Mouse (Mus musculus) midbrain, postnatal 0 days (tissue): ENCODE measurements at regions not wholly inside any gene's neighbourhood (a gene's known extent, or its start where the extent isn't known, plus 50 kb on each side); places are given as distances from the start of the nearest gene placed in this dataset.

Experiments used
- ATAC-seq: fragments of 200-750 bp; cut with Nextera tagmentation; 2 replicates; pipeline ENCODE4 v1.8.0; 2017; ENCODE audit warnings: moderate number of reproducible peaks, mild to moderate bottlenecking, moderate TSS enrichment, moderate library complexity; ENCODE audit not compliant: low FRiP score
- DNase-seq: peaks from one replicate; pipeline ENCODE4 v3.0.0-alpha.2; 2015; ENCODE audit warnings: low spot score
- H3K27ac ChIP-seq: fragments of 300-500 bp; sonication (generic); 2 replicates; pipeline ENCODE4 v1.5.1; 2014; ENCODE audit warnings: low read depth, mild to moderate bottlenecking, low read length, mixed read lengths
- H3K27me3 ChIP-seq: fragments of 300-500 bp; sonication (generic); 2 replicates; pipeline ENCODE4 v1.6.1; 2014; ENCODE audit warnings: low read length, control low read depth, mixed read lengths; ENCODE audit not compliant: insufficient read depth
- H3K36me3 ChIP-seq: fragments of 300-500 bp; sonication (generic); 2 replicates; pipeline ENCODE4 v1.6.1; 2014; ENCODE audit warnings: low read length, control low read depth, mixed read lengths; ENCODE audit not compliant: insufficient read depth
- H3K4me1 ChIP-seq: fragments of 300-500 bp; sonication (generic); 2 replicates; pipeline ENCODE4 v1.6.1; 2014; ENCODE audit warnings: mild to moderate bottlenecking, control low read depth, antibody characterized with exemption, low read length, mixed read lengths; ENCODE audit not compliant: insufficient read depth
- H3K4me2 ChIP-seq: fragments of 300-500 bp; sonication (generic); 2 replicates; pipeline ENCODE4 v1.6.1; 2014; ENCODE audit warnings: low read depth, mild to moderate bottlenecking, low read length, mixed read lengths; ENCODE audit not compliant: poor library complexity, severe bottlenecking
- H3K4me3 ChIP-seq: fragments of 300-500 bp; sonication (generic); 2 replicates; pipeline ENCODE4 v1.5.1; 2014; ENCODE audit warnings: low read depth, mild to moderate bottlenecking, low read length, moderate library complexity
- H3K9ac ChIP-seq: fragments of 300-500 bp; sonication (generic); replicated peaks from 2 replicates; pipeline ENCODE4 v1.6.1; 2014; ENCODE audit warnings: mild to moderate bottlenecking, low read length, moderate library complexity, mixed read lengths; ENCODE audit not compliant: poor library complexity, severe bottlenecking
- H3K9me3 ChIP-seq: fragments of 300-500 bp; sonication (generic); 2 replicates; pipeline ENCODE4 v1.6.1; 2016; ENCODE audit warnings: low read length, control low read depth
- CTCF ChIP-seq: IDR thresholded peaks from 2 replicates; pipeline ENCODE4 v1.5.1; 2016; ENCODE audit warnings: antibody characterized with exemption, mild to moderate bottlenecking
- WGBS: fragments of 180-500 bp; shearing (Covaris S2); extraction: QIAGEN DNeasy Blood & Tissue Kit; methylation state at CpG from one replicate; pipeline ENCODE4 v1.1.7; 2014; 5-methylcytosine and 5-hydroxymethylcytosine counted together

- H3K4me2 ChIP-seq: no peak overlapping the region
- no peak overlapping the region for H3K4me3 ChIP-seq
- ATAC-seq (no peak), DNase-seq (no peak)
- H3K9me3 ChIP-seq: no peaks in the 10 kb centered on the region
- no peak overlapping the region for H3K9ac ChIP-seq
- 85% methylated on average over 1 of the region's 1 CpGs for WGBS
- H3K27me3 ChIP-seq: no peaks in the 10 kb centered on the region
- H3K4me1 ChIP-seq: no peaks in the 10 kb centered on the region
- TF ChIP-seq CTCF: no peak
- H3K27ac ChIP-seq: no peak overlapping the region
- no peaks in the 10 kb centered on the region for H3K36me3 ChIP-seq
Observed at GRCm38 (mm10) chr14:111877524-111877923, 202.6 kb downstream of the Slitrk5 start.

DNA sequence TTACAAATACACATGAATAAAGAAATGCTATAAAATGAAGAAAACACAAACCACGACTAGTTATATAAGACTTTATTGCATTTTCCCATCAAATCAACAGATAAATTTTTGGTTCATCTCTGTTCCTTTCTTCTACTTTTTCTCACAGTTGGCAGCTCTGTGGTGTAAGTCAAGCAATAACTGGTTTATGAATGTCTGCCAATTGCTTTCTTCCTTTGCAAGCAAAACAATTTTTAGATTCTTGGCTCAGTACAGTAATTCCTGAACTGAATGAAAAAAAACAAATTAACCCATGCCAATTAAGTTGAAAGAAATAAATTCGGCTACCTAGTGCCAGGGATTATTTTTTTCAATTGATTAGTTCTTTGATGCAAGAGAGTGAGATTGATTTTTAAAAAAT is 203.1 kb downstream of the Slitrk5 start:
- no peaks in the 10 kb centered on the region for H3K4me1 ChIP-seq
- no peak overlapping the region for H3K4me3 ChIP-seq
- no peaks in the 10 kb centered on the region for H3K36me3 ChIP-seq
- H3K4me2 ChIP-seq: no peak overlapping the region
- no peaks in the 10 kb centered on the region for H3K9me3 ChIP-seq
- 72% methylated on average over 2 of the region's 2 CpGs for WGBS
- no peak overlapping the region for H3K27ac ChIP-seq
- no peak overlapping the region for H3K9ac ChIP-seq
- TF ChIP-seq CTCF: no peak
- H3K27me3 ChIP-seq: no peaks in the 10 kb centered on the region
- DNase-seq (peak; percentile 6), ATAC-seq (no peak)

DNA sequence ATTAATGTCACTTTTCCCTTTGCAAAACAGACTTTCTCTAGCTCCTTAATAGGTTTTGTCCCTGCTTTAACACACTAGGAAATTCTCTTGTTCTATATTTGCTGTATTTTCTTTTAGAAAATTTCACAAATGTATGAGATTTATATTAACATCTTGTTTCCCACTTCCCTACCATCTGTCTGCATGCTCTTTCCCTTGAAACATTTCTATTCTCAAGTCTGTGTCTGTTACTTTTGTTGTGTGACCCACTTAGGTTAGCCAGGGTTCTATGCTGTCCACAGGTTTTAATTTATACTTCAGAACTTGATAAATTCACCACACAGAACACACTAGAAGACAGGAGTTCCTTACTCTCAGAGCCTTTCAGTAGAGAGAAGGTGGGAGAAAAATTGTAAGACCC is 209.1 kb downstream of the Slitrk5 start:
- DNase-seq: no peak
- Histone ChIP-seq H3K27me3 (no peaks in the 10 kb centered on the region), H3K36me3 (no peaks in the 10 kb centered on the region), H3K4me3 (no peak overlapping the region), H3K9ac (no peak overlapping the region), H3K9me3 (no peaks in the 10 kb centered on the region), H3K27ac (no peak overlapping the region), H3K4me2 (no peak overlapping the region), H3K4me1 (no peaks in the 10 kb centered on the region)
- no peak for ATAC-seq
- TF ChIP-seq CTCF: no peak

DNA sequence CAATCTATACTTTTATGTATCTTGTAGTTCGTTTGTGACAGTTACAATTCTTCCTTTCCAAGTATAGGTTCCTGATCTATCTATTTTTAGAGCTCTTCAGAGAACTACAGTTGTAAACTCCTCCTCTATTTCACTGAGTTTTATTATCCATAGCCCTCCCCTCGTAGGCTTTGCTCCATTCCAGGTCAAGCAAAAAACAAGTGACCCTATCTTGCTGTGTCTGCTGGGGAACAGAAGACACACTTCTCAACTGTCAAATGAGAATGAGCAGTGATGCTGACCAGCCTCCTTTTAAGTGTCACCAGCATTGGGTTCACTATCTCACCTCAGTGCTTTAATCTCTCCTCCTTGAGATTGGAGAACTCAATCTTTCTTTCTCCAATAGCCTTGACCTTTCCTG is 212.8 kb downstream of the Slitrk5 start:
- DNase-seq: no peak
- no peak overlapping the region for H3K9ac ChIP-seq
- H3K27ac ChIP-seq: no peak overlapping the region
- no peaks in the 10 kb centered on the region for H3K4me1 ChIP-seq
- no peaks in the 10 kb centered on the region for H3K36me3 ChIP-seq
- no peak for TF ChIP-seq CTCF
- no peak for ATAC-seq
- H3K4me2 ChIP-seq: no peak overlapping the region
- 61% methylated on average over 2 of the region's 2 CpGs for WGBS
- H3K4me3 ChIP-seq: no peak overlapping the region
- H3K27me3 ChIP-seq: no peaks in the 10 kb centered on the region
- no peaks in the 10 kb centered on the region for H3K9me3 ChIP-seq

DNA sequence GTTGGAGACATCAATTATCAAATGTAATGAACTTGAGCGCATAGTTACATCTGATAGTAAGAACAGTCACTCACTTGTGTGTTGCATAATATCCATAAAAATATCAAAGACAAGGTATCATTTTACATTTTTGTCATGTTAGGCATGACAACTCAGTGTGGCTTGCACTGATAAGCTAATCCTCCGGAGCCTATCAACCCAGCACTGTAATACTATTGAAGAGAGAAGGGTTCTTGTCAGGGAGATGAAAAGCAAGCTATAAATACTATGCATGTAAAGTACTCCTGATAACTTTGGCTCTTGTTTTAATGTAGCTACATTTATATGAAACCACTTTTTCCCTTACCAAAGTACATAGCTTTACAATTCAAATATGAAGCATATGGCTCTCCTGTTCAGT is 213.9 kb downstream of the Slitrk5 start:
- Histone ChIP-seq H3K4me3 (no peak overlapping the region), H3K4me2 (no peak overlapping the region), H3K9me3 (no peaks in the 10 kb centered on the region), H3K27ac (no peak overlapping the region), H3K27me3 (no peaks in the 10 kb centered on the region), H3K36me3 (no peaks in the 10 kb centered on the region), H3K9ac (no peak overlapping the region), H3K4me1 (no peaks in the 10 kb centered on the region)
- no peak for TF ChIP-seq CTCF
- ATAC-seq (no peak), DNase-seq (no peak)
- WGBS: 68% methylated on average over 2 of the region's 2 CpGs
